Mouse (Mus musculus): ENCODE measurements around the gene Gm42957. TPM values are rescaled to one million over a fixed set of nuclear protein-coding genes. Genes with fewer than 3 reads are reported as not detected.

Gene Gm42957
- 0.07 and 0.09 TPM in 2 replicates for polyA plus RNA-seq (2015; fragmentation: Nextera tagmentation; extraction: Ambion mirVana)

DNA sequence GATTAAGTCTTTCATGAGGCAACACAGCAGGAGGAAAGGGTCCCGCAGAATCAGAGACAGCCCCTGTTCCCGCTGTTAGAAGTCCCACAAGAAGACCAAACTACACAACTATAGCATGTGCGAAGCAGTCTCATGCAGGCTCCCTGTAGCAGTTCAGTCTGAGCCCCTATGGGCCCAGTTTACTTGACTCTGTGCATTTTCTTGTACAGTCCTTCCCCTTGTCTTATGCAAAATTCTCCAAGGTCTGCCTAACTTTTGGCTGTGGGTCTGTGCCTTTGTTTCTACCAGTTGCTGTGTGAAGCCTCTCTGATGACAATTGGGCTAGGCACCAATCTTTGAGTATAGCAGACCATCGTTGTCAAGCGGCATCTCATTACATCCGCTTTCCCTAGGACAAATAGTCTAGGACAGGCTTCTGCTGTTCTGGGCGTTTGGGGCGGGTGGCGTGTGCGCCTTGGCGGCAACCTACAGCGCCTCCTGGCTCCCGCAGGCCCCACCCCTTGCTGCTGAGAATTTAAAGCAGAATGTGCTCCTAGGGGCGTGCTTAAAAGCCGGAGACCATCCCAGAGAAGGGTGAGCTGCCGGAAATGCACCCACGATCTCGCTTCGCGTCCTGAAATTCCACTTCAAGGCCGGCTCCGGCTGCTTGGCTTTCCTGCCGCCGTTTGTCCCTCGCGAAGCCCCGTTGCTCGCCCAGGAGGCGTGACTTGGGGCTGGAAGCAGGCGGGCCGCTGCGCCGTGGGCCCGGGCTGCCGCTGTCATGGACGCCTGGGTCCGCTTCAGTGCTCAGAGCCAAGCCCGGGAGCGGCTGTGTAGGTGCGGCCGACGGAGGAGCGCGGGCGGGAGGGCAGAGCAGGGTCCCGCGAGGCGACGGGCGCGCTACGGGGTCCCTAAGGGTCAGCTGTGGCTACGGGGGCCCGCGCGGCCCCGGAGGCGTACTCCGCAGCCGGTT, at the start of gene Gm42957, which contains the start of gene Pex11b:
Gm42957 (plus strand) TSS at position 547 of the 952 bp plus-strand sequence.
Pex11b (plus strand) TSS at position 449 of the 952 bp plus-strand sequence.
- peak within 1 kb of the TSS; percentile 53 for H3K4me2 ChIP-seq (ENCODE audit: low read depth, low read length)
- H3K9ac ChIP-seq (ENCODE audit: low read length), result peak within 1 kb of the TSS; percentile 96
- H3K4me3 ChIP-seq (replicated peaks; ENCODE audit: low read length), result peak within 1 kb of the TSS; percentile 87
- 2% methylated on average over 60 of the region's 60 CpGs for WGBS
- no peaks in the 10 kb centered on the region for H3K9me3 ChIP-seq (replicated peaks; ENCODE audit: control insufficient read depth, low read length)
- H3K4me1 ChIP-seq (ENCODE audit: control insufficient read depth, insufficient read depth, low read length), result peaks cover 20% of the 10 kb centered on the region
- ATAC-seq (ENCODE audit: insufficient read depth, low FRiP score), result peak; percentile 92
- peak within 1 kb of the TSS; percentile 84 for H3K27ac ChIP-seq (ENCODE audit: low read length)
- H3K36me3 ChIP-seq (ENCODE audit: control insufficient read depth, insufficient read depth, low read length), result peaks cover 6% of the 10 kb centered on the region; the same call in 1 of the 2 replicates
- H3K27me3 ChIP-seq (ENCODE audit: control insufficient read depth, insufficient read depth, low read length), result no peaks in the 10 kb centered on the region

DNA sequence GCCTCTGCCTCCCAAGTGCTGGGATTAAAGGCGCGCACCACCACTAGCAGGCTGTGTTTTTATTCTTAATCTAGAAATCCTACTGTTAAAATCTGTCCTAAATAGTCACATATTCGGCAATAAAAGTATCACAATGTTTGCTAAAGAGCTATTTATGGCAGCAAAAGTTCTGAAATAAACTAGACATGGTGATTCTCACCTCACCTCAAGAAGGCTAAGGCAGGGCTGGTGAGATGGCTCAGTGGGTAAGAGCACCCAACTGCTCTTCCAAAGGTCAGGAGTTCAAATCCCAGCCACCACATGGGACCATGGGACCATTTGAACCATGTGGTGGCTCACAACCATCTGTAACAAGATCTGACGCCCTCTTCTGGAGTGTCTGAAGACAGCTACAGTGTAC, 44.6 kb upstream of the Gm42957 start:
- Histone ChIP-seq H3K4me1 (ENCODE audit: control insufficient read depth, insufficient read depth, low read length) (0 out of 2 replicates have a peak, but pooled peaks cover 3% of the 10 kb centered on the region), H3K4me2 (ENCODE audit: low read depth, low read length) (no peak overlapping the region), H3K9ac (ENCODE audit: low read length) (no peak overlapping the region), H3K9me3 (replicated peaks; ENCODE audit: control insufficient read depth, low read length) (no peaks in the 10 kb centered on the region; the same call in 1 of the 2 replicates), H3K27me3 (ENCODE audit: control insufficient read depth, insufficient read depth, low read length) (peaks cover 6% of the 10 kb centered on the region; the same call in 1 of the 2 replicates), H3K4me3 (replicated peaks; ENCODE audit: low read length) (no peak overlapping the region), H3K27ac (ENCODE audit: low read length) (no peak overlapping the region), H3K36me3 (ENCODE audit: control insufficient read depth, insufficient read depth, low read length) (no peaks in the 10 kb centered on the region; the same call in 1 of the 2 replicates)
- ATAC-seq (ENCODE audit: insufficient read depth, low FRiP score), result no peak
- 83% methylated on average over 4 of the region's 4 CpGs for WGBS

DNA sequence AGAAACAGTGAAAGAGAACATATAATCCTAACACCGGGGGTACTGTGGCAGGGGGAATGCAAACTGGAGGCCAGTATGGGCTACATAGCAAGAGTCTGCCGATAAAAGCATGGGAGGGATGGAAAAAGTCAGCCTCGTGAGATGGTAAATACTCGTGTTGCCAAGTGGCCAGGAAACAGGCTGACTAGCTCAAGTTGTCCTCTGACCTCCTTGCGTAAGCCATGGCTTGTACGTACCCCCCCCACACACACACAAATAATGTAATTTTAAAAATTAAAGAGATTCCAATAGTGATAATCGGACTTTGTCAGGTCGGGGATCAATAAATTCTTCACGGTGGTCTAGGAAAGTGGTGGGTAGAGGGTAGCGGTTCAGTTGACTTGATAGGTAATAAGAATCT, 41.9 kb upstream of the Gm42957 start:
- peak overlapping the region; percentile 81 for H3K9ac ChIP-seq (ENCODE audit: low read length)
- 2% methylated on average over 10 of the region's 10 CpGs for WGBS
- peaks cover 19% of the 10 kb centered on the region for H3K4me1 ChIP-seq (ENCODE audit: control insufficient read depth, insufficient read depth, low read length)
- peak overlapping the region; percentile 80 for H3K4me3 ChIP-seq (replicated peaks; ENCODE audit: low read length)
- H3K4me2 ChIP-seq (ENCODE audit: low read depth, low read length), result peak overlapping the region; percentile 97
- H3K36me3 ChIP-seq (ENCODE audit: control insufficient read depth, insufficient read depth, low read length), result no peaks in the 10 kb centered on the region; the same call in 1 of the 2 replicates
- H3K27me3 ChIP-seq (ENCODE audit: control insufficient read depth, insufficient read depth, low read length), result peaks cover 6% of the 10 kb centered on the region; the same call in 1 of the 2 replicates
- no peaks in the 10 kb centered on the region for H3K9me3 ChIP-seq (replicated peaks; ENCODE audit: control insufficient read depth, low read length)
- ATAC-seq (ENCODE audit: insufficient read depth, low FRiP score), result no peak
- peak overlapping the region; percentile 88 for H3K27ac ChIP-seq (ENCODE audit: low read length)

DNA sequence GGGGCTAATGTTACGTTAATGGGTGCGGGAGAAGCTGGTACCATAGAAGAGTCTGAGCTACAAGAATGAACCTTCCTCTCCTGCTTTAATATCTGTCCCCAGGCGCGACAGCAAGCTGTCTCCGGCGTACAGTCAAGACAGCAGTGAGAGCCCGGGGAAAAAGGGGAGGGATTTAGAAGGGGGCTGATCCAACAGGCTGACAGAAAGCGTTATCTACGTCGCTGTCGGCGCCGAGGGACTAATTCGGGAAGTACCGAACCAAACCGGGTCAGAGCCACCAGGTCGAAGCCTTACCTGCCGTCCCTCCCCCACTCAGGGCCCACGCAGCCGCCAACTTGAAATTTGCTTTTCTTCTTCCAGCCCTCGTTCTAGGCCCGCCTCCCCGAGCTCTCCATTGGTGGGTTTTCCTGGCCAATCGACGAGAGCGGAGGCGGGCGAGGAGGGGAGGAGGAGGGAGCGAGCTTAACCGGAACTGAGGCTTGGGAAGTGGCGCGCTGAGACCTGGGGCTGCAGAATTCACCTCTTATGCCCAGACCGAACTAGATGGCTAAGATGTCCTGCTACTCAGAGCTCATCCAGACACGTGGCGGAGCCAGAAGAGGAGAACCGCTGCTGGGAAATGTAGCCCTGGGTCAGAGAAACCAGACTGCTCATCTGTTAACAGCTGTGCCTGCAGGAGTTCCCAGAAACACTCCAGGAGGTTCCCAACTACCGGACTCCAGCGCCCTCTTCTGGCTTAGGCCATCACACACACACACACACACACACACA, 41.3 kb upstream of the Gm42957 start, which contains the start of gene Polr3gl:
Polr3gl (minus strand) TSS at position 392 of the 771 bp plus-strand sequence.
- peaks cover 23% of the 10 kb centered on the region for H3K4me1 ChIP-seq (ENCODE audit: control insufficient read depth, insufficient read depth, low read length)
- peak within 1 kb of the TSS; percentile 81 for H3K9ac ChIP-seq (ENCODE audit: low read length)
- no peaks in the 10 kb centered on the region for H3K9me3 ChIP-seq (replicated peaks; ENCODE audit: control insufficient read depth, low read length)
- peak within 1 kb of the TSS; percentile 88 for H3K27ac ChIP-seq (ENCODE audit: low read length)
- no peaks in the 10 kb centered on the region; the same call in 1 of the 2 replicates for H3K36me3 ChIP-seq (ENCODE audit: control insufficient read depth, insufficient read depth, low read length)
- peak within 1 kb of the TSS; percentile 80 for H3K4me3 ChIP-seq (replicated peaks; ENCODE audit: low read length)
- WGBS, result 1% methylated on average over 38 of the region's 38 CpGs
- H3K4me2 ChIP-seq (ENCODE audit: low read depth, low read length), result peak within 1 kb of the TSS; percentile 97
- peak; percentile 90 for ATAC-seq (ENCODE audit: insufficient read depth, low FRiP score)
- peaks cover 6% of the 10 kb centered on the region; the same call in 1 of the 2 replicates for H3K27me3 ChIP-seq (ENCODE audit: control insufficient read depth, insufficient read depth, low read length)

DNA sequence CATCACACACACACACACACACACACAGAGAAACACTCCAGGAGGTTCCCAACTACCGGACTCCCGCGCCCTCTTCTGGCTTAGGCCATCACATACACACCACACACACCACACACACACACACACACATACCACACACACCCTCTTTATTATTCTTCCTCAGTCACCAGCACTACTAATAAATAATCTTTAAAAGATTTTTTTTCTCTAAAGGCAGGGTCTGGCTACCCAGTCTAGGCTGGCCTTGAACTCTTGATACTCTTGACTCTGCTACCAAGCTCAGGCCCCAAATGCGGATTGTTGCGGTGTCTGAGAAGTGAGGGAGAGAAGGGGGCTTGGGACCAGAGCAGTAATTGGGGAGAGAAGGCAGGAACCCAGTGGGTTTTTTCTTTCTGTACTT, 40.4 kb upstream of the Gm42957 start:
- ATAC-seq (ENCODE audit: insufficient read depth, low FRiP score), result no peak
- H3K9ac ChIP-seq (ENCODE audit: low read length), result no peak overlapping the region
- H3K27me3 ChIP-seq (ENCODE audit: control insufficient read depth, insufficient read depth, low read length), result peaks cover 6% of the 10 kb centered on the region; the same call in 1 of the 2 replicates
- no peak overlapping the region for H3K4me3 ChIP-seq (replicated peaks; ENCODE audit: low read length)
- H3K36me3 ChIP-seq (ENCODE audit: control insufficient read depth, insufficient read depth, low read length), result no peaks in the 10 kb centered on the region; the same call in 1 of the 2 replicates
- 84% methylated on average over 5 of the region's 5 CpGs for WGBS
- no peaks in the 10 kb centered on the region for H3K9me3 ChIP-seq (replicated peaks; ENCODE audit: control insufficient read depth, low read length)
- H3K27ac ChIP-seq (ENCODE audit: low read length), result no peak overlapping the region
- peaks cover 23% of the 10 kb centered on the region for H3K4me1 ChIP-seq (ENCODE audit: control insufficient read depth, insufficient read depth, low read length)
- no peak overlapping the region for H3K4me2 ChIP-seq (ENCODE audit: low read depth, low read length)

DNA sequence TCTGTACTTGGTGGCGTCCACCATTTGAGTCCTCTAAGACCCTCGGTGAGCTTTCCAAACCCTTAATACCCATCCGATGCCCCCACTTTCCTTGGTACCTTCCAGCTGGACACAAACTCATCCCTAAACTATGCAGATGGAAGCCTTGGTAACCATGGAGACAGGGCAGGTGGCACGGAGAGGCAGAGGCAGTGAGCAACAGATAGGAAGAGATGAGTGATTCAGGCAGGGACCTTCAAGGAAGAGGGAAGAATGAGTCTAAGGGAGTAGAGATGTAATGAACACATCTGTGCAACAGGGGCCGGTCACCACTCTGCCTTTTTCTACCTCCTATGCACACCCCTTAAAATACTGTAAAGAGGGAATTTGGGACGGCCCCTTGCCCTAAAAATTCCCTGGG, 39.6 kb upstream of the Gm42957 start:
- H3K27ac ChIP-seq (ENCODE audit: low read length), result no peak overlapping the region; the same call in 1 of the 2 replicates
- peak overlapping the region; percentile 94 for H3K4me2 ChIP-seq (ENCODE audit: low read depth, low read length)
- peak overlapping the region; percentile 76; the same call in 1 of the 2 replicates for H3K9ac ChIP-seq (ENCODE audit: low read length)
- H3K27me3 ChIP-seq (ENCODE audit: control insufficient read depth, insufficient read depth, low read length), result peaks cover 6% of the 10 kb centered on the region; the same call in 1 of the 2 replicates
- H3K36me3 ChIP-seq (ENCODE audit: control insufficient read depth, insufficient read depth, low read length), result no peaks in the 10 kb centered on the region
- no peaks in the 10 kb centered on the region for H3K9me3 ChIP-seq (replicated peaks; ENCODE audit: control insufficient read depth, low read length)
- WGBS, result 27% methylated on average over 6 of the region's 6 CpGs
- no peak overlapping the region for H3K4me3 ChIP-seq (replicated peaks; ENCODE audit: low read length)
- H3K4me1 ChIP-seq (ENCODE audit: control insufficient read depth, insufficient read depth, low read length), result peaks cover 29% of the 10 kb centered on the region
- ATAC-seq (ENCODE audit: insufficient read depth, low FRiP score), result no peak

DNA sequence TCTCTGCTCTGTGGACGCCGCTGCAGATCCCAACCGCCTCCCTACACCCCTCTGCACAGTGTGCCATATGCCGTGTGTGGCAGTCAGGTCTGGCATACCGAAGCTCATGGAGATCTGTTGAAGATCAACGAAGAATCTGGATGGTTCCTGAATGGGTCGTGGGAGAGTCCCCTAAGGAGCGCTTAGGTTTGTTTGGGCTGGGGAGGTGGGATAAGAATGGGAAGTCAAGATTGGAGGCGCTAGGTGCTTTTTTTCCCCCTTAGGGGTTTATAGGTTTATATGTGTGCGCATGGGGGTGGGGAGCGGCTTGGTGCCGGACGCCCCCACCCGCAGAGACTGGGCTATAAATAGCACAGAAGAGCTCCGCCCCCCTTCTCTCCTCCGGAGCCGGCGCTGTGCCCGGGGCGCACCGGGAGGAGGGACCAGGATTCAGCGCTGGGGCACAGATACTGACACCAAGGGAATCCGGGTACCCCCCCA, 39.0 kb upstream of the Gm42957 start, which contains the start of gene Ankrd34a:
Ankrd34a (plus strand) TSS at position 409 of the 480 bp plus-strand sequence.
- H3K4me3 ChIP-seq (replicated peaks; ENCODE audit: low read length), result peak within 1 kb of the TSS; percentile 48
- peak within 1 kb of the TSS; percentile 94 for H3K4me2 ChIP-seq (ENCODE audit: low read depth, low read length)
- no peaks in the 10 kb centered on the region for H3K36me3 ChIP-seq (ENCODE audit: control insufficient read depth, insufficient read depth, low read length)
- H3K27me3 ChIP-seq (ENCODE audit: control insufficient read depth, insufficient read depth, low read length), result peaks cover 6% of the 10 kb centered on the region; the same call in 1 of the 2 replicates
- no peaks in the 10 kb centered on the region for H3K9me3 ChIP-seq (replicated peaks; ENCODE audit: control insufficient read depth, low read length)
- WGBS, result 2% methylated on average over 20 of the region's 23 CpGs
- H3K9ac ChIP-seq (ENCODE audit: low read length), result peak within 1 kb of the TSS; percentile 76
- peak within 1 kb of the TSS; percentile 79 for H3K27ac ChIP-seq (ENCODE audit: low read length)
- peak; percentile 8; the same call in 1 of the 2 replicates for ATAC-seq (ENCODE audit: insufficient read depth, low FRiP score)
- peaks cover 29% of the 10 kb centered on the region for H3K4me1 ChIP-seq (ENCODE audit: control insufficient read depth, insufficient read depth, low read length)

DNA sequence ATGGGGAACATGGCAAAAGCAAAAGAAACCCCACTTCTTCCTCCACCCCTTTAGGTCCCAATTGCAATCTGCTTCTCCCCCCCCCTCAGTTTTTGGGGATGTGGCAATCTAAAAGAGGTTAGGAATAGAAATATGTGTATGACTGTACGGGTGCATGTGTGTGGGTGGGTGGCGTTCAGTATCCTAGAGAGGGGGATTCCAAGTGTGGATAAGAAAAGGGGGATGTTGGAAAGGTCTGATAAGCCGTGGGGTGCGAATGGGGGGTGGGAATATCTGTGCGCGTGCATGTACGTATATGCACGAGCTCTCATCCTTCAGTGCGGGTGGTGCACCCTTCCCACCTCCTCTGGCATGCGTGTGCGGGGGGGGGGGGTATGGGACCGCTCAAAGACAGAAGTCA, 38.4 kb upstream of the Gm42957 start:
- H3K9me3 ChIP-seq (replicated peaks; ENCODE audit: control insufficient read depth, low read length), result no peaks in the 10 kb centered on the region
- peaks cover 29% of the 10 kb centered on the region for H3K4me1 ChIP-seq (ENCODE audit: control insufficient read depth, insufficient read depth, low read length)
- no peak overlapping the region for H3K27ac ChIP-seq (ENCODE audit: low read length)
- no peak for ATAC-seq (ENCODE audit: insufficient read depth, low FRiP score)
- H3K4me2 ChIP-seq (ENCODE audit: low read depth, low read length), result peak overlapping the region; percentile 94
- no peaks in the 10 kb centered on the region for H3K36me3 ChIP-seq (ENCODE audit: control insufficient read depth, insufficient read depth, low read length)
- 8% methylated on average over 10 of the region's 12 CpGs for WGBS
- H3K4me3 ChIP-seq (replicated peaks; ENCODE audit: low read length), result peak overlapping the region; percentile 48
- peak overlapping the region; percentile 76 for H3K9ac ChIP-seq (ENCODE audit: low read length)
- peaks cover 6% of the 10 kb centered on the region; the same call in 1 of the 2 replicates for H3K27me3 ChIP-seq (ENCODE audit: control insufficient read depth, insufficient read depth, low read length)
